Mouse (Mus musculus): Measurements from ENCODE around the gene Serpina10. TPM values are rescaled to one million over a fixed set of nuclear protein-coding genes. Genes with fewer than 3 reads are reported as not detected.

The Serpina10 gene
- not detected in 2 replicates for polyA plus RNA-seq (2012)

DNA sequence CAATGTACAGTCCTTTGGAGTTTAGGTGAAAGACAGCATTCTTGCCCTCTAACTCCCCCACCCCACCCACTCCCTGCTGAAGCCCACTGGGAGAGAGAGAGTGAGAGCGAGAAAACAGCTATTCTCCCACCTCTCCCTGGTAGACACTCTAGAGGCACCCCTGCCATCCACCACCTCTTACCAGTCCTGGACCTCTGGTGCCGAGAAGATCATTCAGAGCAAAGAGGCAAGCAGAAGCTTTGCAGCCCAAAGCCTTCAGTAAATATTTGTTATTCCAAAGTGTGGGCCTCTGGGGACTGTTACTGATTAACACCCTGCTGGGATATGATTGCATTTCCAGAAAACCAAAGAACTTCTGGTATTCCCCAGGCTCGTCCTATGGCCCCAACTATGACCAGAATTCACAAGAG is at the start of gene Serpina10:
Gene Serpina10 (minus strand): TSS at position 242 of the 410 bp plus-strand sequence.
- TF ChIP-seq GATA1 (IDR thresholded peaks at IDR 0.05; ENCODE audit: low read length), result no peak

DNA sequence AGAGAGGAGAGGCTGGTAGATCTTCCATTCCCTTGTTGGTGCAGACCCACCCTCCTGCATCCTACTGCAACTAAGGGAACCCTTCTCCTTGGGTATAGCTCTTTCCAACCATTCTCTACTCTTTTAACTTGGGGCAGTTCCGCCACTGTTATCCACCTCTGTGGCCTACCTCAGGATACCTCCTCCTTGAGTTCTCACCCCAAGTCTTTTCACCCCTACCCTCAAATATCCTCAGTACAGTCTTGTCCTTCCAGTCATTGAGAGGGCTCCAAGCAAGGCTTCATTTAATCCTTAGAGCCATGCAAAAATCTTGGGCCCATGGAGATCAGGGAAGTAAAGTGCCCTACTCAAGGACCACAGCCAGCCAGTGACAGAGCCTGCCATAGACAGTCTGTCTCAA is 44.8 kb upstream of the Serpina10 start, which contains the start of gene Serpina16:
Gene Serpina16 (minus strand): TSS at position 101 of the 400 bp plus-strand sequence.
- TF ChIP-seq GATA1 (IDR thresholded peaks at IDR 0.05; ENCODE audit: low read length), result no peak

DNA sequence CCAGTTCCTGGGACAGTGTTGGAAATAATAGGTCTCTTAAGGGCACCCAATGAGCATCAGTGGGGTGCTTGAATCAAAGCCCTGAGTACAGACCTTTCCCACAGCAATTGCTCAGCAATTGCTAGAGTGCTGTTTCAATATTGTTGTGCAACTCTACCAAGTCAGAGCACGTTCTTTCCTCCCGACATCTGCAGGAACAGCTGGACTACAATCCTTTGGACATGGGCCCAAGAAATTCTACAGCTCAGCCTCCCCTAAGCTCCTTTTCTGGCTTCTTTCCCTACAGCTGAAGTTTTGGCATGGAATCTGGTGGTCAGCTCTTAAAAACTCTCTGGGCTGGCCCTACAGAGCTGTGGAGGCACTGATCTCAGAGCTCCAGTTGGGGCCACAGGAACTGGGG is 41.9 kb upstream of the Serpina10 start:
- no peak for TF ChIP-seq GATA1 (IDR thresholded peaks at IDR 0.05; ENCODE audit: low read length)

DNA sequence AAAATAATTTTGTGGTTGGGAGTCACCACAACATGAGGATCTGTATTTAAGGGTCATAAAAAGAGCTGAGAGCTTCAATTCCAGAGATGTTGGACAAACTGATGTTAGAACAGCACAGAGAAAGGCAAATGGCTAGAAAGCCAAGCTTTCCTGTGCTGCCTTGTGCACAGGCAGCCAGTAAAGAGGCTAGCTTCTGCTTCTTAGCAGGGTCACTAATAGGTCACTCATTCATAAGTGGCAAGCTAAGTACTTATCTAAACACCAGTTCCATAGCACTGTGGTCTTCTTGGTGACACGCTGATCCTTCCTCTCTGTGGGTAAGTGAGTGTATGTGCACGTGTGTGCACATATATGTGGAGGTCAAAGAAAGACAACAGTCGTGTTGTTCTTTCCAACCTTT is 40.2 kb upstream of the Serpina10 start:
- no peak for TF ChIP-seq GATA1 (IDR thresholded peaks at IDR 0.05; ENCODE audit: low read length)

DNA sequence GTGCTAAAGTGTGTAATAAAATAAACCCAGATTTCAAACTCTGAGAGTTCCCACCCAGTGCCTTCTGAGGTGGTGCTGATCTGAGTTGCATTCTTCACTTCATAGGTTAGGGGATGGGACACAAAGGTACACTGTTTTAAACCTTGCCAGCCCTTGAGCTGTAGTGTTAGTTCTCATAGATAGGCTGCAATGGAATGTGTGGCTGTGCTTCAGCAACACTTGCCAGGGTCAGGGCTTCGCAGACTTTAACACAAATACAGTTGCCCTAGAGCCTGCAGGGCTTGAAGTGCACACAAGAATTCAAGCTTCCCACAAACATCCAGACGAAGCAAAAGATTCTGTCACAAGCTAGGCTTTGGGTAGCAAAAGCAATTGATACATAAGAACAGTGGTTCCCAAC is 39.7 kb upstream of the Serpina10 start:
- TF ChIP-seq GATA1 (IDR thresholded peaks at IDR 0.05; ENCODE audit: low read length), result no peak

DNA sequence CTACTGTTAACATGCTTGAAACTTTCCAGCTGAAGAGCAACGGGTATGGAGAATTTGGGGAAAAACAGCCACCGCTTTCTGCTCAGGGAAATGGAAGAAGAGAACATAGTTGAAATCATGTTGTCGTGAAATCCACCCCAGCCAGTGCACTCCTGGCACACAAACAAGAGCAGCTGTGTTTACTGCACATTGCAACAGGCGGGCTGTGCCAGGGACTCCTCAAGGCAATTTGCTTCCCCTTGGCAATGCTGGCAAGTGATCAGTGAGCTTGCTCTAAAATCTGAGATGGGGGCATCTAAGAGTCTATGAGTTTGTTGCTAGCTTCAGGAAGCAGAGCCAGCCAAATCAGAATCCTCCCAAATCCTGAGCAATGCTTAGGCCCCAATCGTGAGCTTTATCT is 39.1 kb upstream of the Serpina10 start:
- TF ChIP-seq GATA1 (IDR thresholded peaks at IDR 0.05; ENCODE audit: low read length), result no peak

DNA sequence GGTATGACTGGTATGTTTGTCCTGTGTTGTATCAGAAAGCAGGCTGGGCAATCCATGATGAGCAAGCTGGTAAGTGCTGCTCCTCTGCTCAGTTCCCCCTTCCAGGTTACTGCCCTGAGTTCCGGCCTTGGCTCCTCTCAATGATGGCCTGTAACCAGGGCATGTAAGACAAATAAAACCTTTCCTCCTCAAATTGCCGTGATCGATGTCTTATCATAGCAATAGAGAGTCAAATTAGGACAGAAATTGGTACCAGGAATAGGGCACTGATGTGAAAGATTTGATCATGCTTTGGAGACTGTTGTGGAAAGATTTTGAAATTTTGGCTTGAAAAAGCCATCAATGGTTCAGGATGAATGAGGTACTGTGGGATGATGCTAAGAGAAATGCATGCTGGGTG is 34.0 kb upstream of the Serpina10 start:
- no peak for TF ChIP-seq GATA1 (IDR thresholded peaks at IDR 0.05; ENCODE audit: low read length)

DNA sequence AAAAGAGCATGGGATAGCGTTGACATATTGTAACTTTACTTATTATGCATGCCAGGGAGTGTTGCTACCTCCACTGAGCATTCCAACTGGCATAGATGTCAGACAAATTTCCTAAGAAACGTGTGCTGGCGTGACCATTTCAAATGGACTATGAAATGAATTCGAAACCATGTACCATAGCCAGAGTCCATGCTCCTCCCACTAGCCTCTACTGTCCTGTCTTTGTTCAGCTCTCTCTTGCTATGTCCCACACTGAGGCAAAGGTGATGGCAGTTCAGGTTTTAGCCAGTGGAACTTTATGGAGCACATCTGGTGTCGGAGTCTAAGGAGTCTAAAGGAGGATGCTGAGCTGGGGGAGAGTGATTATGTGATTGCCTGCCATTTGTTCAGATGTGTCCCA is 28.8 kb upstream of the Serpina10 start:
- no peak for TF ChIP-seq GATA1 (IDR thresholded peaks at IDR 0.05; ENCODE audit: low read length)

DNA sequence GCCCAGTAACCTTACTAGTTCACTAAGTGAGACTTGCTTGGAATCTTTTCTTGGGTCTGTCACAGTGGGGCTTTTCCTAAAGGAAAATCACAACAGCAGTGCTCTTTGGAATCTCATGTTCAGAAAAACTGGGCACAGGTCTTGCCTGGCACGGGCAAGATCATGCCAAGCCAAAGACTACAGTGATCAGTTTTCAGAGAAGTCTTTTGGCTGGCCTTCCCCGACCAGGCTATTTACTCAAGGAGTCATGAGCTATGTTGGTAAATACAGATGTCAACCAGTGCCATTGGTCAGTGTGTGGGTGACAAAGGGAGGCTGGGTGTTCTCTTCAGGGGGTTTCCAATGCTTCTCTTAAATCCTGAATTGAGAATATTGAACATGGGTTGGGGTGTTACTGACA is 27.9 kb upstream of the Serpina10 start:
- TF ChIP-seq GATA1 (IDR thresholded peaks at IDR 0.05; ENCODE audit: low read length), result no peak

DNA sequence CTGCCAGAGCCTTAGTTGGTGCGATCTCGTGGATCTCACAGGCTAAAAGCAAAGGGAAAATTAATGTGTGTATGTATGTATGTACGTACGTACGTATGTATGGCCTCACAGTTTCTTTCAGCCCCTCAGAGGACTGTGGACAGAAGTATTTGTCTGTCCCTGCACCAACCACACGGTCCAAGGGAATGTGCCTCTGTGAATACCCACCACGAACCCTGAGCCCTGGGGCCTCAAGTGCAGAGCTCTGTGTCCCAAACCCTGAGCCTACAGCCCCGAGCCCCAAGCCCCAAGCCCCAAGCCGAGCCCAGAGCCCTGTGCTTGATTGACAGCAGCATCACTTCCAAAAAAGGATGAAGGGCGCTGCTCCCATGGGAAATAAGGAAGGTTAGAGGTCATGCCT is 26.7 kb upstream of the Serpina10 start:
- no peak for TF ChIP-seq GATA1 (IDR thresholded peaks at IDR 0.05; ENCODE audit: low read length)

DNA sequence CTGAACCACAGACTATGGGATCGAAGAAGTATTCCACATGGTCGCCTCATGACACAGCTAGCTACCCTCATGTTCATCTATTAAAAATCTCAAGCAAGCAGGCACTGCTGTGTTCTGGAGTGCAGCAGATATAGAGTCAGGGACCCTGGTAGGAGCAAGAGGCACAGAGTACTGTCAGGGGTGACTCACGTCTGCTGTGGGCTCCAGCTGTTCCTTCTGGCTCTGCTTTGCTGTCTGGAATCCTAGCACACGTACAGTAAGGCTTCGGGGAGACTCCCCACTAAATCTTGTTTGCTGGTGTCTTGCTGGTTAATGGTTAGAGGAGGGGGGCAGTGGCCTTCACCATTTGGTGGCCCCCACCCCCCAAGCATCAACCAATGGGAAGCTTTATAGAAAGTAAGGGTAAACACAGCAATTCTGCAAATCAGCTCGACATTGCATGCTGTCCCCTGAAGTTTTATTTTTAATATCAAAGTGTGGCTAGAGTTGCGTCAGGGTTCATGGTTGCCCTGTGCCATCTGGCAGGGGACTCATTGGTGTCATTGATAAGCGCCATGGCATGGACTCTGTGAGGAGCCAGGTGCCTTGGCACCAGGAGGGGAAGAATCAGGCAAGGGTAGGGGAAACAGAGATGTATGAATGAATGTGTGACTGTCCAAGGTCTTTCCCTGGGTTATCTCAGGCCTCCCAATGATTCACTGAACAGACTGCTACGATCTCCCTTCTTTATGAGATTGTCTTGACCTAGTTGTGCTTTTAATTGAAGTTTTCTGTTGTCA is 25.8 kb upstream of the Serpina10 start, which contains the start of gene Serpina6:
Gene Serpina6 (minus strand): TSS at position 365 of the 779 bp plus-strand sequence.
- no peak for TF ChIP-seq GATA1 (IDR thresholded peaks at IDR 0.05; ENCODE audit: low read length)

DNA sequence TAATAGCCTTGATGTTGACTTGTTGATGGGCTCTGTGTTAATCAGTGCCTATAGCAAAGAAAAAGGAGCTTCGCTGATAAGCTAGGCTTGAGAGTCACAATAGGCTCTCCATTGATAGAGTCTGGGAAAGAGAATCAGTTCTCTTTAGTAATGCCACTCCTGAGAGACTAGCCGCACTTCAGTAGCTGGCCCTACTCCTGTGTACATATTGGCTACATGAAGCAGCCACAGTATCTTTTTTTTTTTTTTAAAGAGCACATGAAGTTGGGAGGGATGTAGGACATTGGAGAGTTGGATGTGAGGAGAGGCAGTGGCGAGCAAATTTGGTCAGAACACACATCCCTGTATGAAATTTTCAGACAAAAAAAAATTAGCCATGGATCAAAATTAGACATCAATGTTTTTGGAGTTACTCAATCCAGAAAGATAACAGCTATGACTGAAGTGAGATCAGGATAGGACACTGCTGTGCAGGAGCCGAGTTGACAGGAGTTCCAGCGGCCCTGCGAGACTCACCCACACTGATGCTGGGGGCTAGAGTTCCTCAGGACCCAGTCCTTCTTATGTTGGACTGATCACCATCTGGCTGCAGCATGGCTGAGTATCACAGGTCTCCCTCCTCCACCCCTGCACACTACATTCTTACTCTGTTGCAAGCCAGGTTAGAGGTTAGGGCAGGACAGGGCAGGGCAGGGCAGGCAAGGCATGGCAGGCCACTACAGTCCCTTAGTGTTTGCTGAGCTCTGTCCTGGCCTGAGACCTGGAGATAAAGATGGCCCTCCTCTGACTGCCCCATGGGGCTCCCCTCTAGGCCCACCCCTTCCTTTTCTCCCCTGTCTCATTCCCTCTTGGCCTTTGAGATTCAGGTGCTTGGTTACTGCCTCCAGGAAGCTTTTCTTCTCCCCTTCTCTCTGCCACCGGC is 24.1 kb upstream of the Serpina10 start:
- TF ChIP-seq GATA1 (IDR thresholded peaks at IDR 0.05; ENCODE audit: low read length), result no peak

DNA sequence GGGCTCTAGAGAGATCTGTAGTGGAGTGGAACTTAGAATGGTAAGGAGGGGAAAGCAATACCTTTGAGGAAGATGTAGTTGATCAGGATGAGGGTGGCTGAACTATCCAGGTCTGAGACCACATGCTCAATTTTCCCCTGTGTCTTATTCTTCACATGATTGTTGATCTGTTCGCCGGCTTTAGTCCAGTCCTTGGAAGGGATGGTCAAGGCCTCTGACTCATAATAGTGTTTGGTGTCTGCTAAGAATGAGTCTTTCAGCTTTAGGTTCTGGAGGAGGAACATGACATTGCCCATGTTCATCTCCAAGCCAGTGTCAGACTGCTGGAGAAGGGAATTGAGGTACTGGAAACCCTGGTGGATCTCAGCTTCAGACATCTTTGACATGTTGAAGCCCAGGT is 22.6 kb upstream of the Serpina10 start:
- no peak for TF ChIP-seq GATA1 (IDR thresholded peaks at IDR 0.05; ENCODE audit: low read length)

DNA sequence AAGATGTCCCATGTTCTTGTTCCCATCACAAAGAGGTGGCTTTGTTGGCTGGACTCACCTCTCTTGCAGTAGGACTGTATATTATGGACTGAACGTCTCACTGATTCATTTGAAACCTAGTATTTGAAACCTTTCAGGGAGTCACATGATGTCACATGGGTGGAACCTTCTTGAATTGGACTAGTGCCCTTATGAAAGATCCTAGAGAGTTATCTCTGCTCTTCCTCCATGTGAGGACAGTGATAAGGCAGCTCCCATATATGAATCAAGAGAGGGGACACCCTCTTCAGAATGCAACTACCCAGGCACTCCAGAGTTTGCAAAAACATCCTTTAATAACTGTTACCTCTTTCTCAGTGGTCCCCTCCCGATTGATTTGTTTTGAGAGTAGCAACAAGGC is 15.1 kb upstream of the Serpina10 start:
- TF ChIP-seq GATA1 (IDR thresholded peaks at IDR 0.05; ENCODE audit: low read length), result no peak

DNA sequence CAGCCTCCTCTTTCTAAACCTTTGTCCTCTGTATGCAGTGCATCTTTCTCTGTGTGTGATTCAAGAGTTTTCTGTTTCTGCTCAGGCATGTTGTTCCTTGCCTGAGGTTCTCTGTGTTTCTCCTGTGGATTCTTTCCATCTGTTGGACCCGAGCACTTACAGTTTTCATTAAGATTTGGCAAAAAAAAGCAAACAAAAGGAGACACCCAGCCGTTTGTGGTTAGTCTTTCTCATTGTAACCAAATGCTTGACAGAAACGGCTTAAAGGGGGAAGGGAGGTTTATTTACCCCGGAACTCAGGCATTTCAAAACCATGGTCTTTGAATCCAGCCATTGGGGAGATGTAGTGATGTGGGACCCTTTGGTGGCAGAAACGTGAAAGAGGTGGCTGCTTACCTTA is 13.4 kb upstream of the Serpina10 start:
- no peak for TF ChIP-seq GATA1 (IDR thresholded peaks at IDR 0.05; ENCODE audit: low read length)

DNA sequence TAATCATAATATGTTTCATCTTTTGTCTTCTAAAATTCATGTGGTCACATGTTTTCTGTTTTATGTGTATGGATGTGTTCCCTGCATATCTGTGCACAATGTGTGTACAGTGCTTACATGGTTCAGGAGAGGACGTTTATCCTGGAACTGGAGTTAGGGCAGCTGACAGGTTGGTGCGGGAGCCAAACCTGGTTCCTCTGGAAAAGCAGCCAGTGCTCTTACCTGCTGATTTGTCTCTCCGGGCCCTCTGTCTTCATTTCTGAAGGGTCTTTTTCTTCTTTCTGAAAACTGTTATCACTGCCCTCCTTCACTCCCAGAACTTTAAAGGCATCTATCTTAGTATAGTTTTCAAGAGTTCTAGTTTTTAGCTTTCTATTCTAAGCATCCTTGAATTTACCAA is 12.6 kb upstream of the Serpina10 start:
- TF ChIP-seq GATA1 (IDR thresholded peaks at IDR 0.05; ENCODE audit: low read length), result no peak

Measured in G1E-ER4 (cell line).